ENCODE assay signal across 16 mouse cellular contexts in genomic region chrX:60889956-60890485, GRCm38 (mm10). TPM values are rescaled to one million over a fixed set of nuclear protein-coding genes. Genes with fewer than 3 reads are reported as not detected.
DNase-seq lines count a peak whose midpoint lies in the region; ATAC-seq and TF ChIP-seq lines count a peak whose summit lies in the region.
"Had no signal": no experiment of that assay in that cellular context is flagged by ENCODE, and none has a peak within 500 bp of the region (broad histone marks: within the 10 kb centered on the region; RNA-seq: fewer than 3 reads in every experiment).

No protein-coding gene starts in this region.

- H3K27ac ChIP-seq in hindbrain, embryonic 10.5 days = peak overlapping the region; percentile 90
- peak overlapping the region; percentile 94 for H3K27ac ChIP-seq in midbrain, embryonic 10.5 days (replicated peaks)
- H3K27ac ChIP-seq in neural tube, embryonic 13.5 days (replicated peaks) = no peak overlapping the region
- H3K27ac ChIP-seq in layer of hippocampus, adult 2 months = no peak overlapping the region
- H3K27ac ChIP-seq: stomach, postnatal 0 days had no signal

- TF ChIP-seq CTCF in layer of hippocampus, adult 2 months (conservative IDR thresholded peaks at IDR 0.05) = no peak

- DNase-seq in retina, embryonic 14.5 days (ENCODE audit: low spot score) = peak; percentile 11
- no peak for DNase-seq in retina, postnatal 1 day
- DNase-seq in hindbrain, embryonic 10.5 days (ENCODE audit: low spot score) = peak; percentile 58
- DNase-seq in midbrain, embryonic 10.5 days (ENCODE audit: low spot score) = peak; percentile 66
- DNase-seq in right cerebral cortex, postnatal 36 days (ENCODE audit: low spot score in 2 of 2) = no peak
- no peak for DNase-seq in layer of hippocampus, adult 2 months (ENCODE audit: low spot score in 2 of 2)
- DNase-seq: adrenal gland, adult 8-10 months; cerebellum, adult 9-11 months; heart, adult 11 months; kidney, postnatal 10 days; layer of hippocampus, postnatal 36 days; lung, adult 2 months had no signal

- peaks cover 16% of the 10 kb centered on the region; the same call in 1 of the 2 replicates for H3K4me1 ChIP-seq in hindbrain, embryonic 10.5 days (replicated peaks)
- peaks cover 25% of the 10 kb centered on the region for H3K4me1 ChIP-seq in midbrain, embryonic 10.5 days
- peaks cover 19% of the 10 kb centered on the region for H3K4me1 ChIP-seq in neural tube, embryonic 13.5 days (replicated peaks)

- no peak for ATAC-seq in neural tube, embryonic 13.5 days (ENCODE audit: low read depth)
- ATAC-seq in cerebellum, adult (ENCODE audit: insufficient number of reproducible peaks, low FRiP score, low TSS enrichment) = no peak

- H3K4me2 ChIP-seq in neural tube, embryonic 13.5 days = peak overlapping the region; percentile 66

- peak overlapping the region; percentile 66 for H3K4me3 ChIP-seq in hindbrain, embryonic 10.5 days
- H3K4me3 ChIP-seq in midbrain, embryonic 10.5 days = peak overlapping the region; percentile 72
- peak overlapping the region; percentile 54; the same call in 1 of the 2 replicates for H3K4me3 ChIP-seq in neural tube, embryonic 13.5 days
- H3K4me3 ChIP-seq in layer of hippocampus, adult 2 months = no peak overlapping the region

- 17% methylated on average over 17 of the region's 17 CpGs for WGBS in hindbrain, embryonic 10.5 days
- 8% methylated on average over 17 of the region's 17 CpGs for WGBS in midbrain, embryonic 10.5 days
- WGBS in neural tube, embryonic 13.5 days = 11% methylated on average over 17 of the region's 17 CpGs

- H3K36me3 ChIP-seq in hindbrain, embryonic 10.5 days = peaks cover 5% of the 10 kb centered on the region; the same call in 1 of the 2 replicates
- no peaks in the 10 kb centered on the region for H3K36me3 ChIP-seq in midbrain, embryonic 10.5 days
- H3K36me3 ChIP-seq in neural tube, embryonic 13.5 days = no peaks in the 10 kb centered on the region

- H3K9ac ChIP-seq in neural tube, embryonic 13.5 days = no peak overlapping the region

- peaks cover 5% of the 10 kb centered on the region; the same call in 1 of the 2 replicates for H3K9me3 ChIP-seq in hindbrain, embryonic 10.5 days
- peaks cover 13% of the 10 kb centered on the region; the same call in 1 of the 2 replicates for H3K9me3 ChIP-seq in midbrain, embryonic 10.5 days (replicated peaks)
- no peaks in the 10 kb centered on the region for H3K9me3 ChIP-seq in neural tube, embryonic 13.5 days

- H3K27me3 ChIP-seq in hindbrain, embryonic 10.5 days (ENCODE audit: insufficient read depth, poor library complexity, severe bottlenecking) = peaks cover 30% of the 10 kb centered on the region
- peaks cover 15% of the 10 kb centered on the region for H3K27me3 ChIP-seq in midbrain, embryonic 10.5 days (ENCODE audit: low read depth, poor library complexity, severe bottlenecking)
- peaks cover 24% of the 10 kb centered on the region for H3K27me3 ChIP-seq in neural tube, embryonic 13.5 days

RNA-seq across cellular contexts. Expression of gene Sox3, which starts 3.2 kb away (rescaled TPM):
- 4.1 and 4.3 TPM in 2 replicates for polyA plus RNA-seq in hindbrain, embryonic 10.5 days (2016; fragmentation: Nextera tagmentation; extraction: Ambion mirVana)
- 5.0 and 5.5 TPM in 2 replicates for polyA plus RNA-seq in midbrain, embryonic 10.5 days (2016; fragmentation: Nextera tagmentation; extraction: Ambion mirVana)
- polyA plus RNA-seq in neural tube, embryonic 13.5 days (2015; fragmentation: Nextera tagmentation; extraction: Ambion mirVana) = 0.56 and 0.71 TPM in 2 replicates
- total RNA-seq in layer of hippocampus, adult 2 months (2021) = 1 to 10 TPM; 1.0 to 2.2 TPM
- total RNA-seq: adrenal gland, adult 8-10 months had no signal
- polyA plus RNA-seq: intestine, embryonic 14.5 days; lung, adult 2 months had no signal

Comparison
In these comparisons a context has a peak if more than half of its experiments do, and no peak if none do; other contexts are left out.
1. DNase-seq: peak in retina, embryonic 14.5 days (single experiment), hindbrain, embryonic 10.5 days (single experiment) and midbrain, embryonic 10.5 days (single experiment); none in retina, postnatal 1 day (single experiment), right cerebral cortex, postnatal 36 days (0 of 2) and layer of hippocampus, adult 2 months (0 of 2).
2. H3K27ac ChIP-seq: peak in hindbrain, embryonic 10.5 days (single experiment) and midbrain, embryonic 10.5 days (single experiment); none in neural tube, embryonic 13.5 days (single experiment) and layer of hippocampus, adult 2 months (single experiment).